Mouse (Mus musculus) heart, postnatal 0 days (tissue): ENCODE data around the gene Tenm2. TPM values are rescaled to one million over a fixed set of nuclear protein-coding genes. Genes with fewer than 3 reads are reported as not detected.

Experiments used
- ATAC-seq: fragments of 200-750 bp; cut with Nextera tagmentation; 2 replicates; pipeline ENCODE4 v1.8.0; 2017; ENCODE audit warnings: low read depth, moderate number of reproducible peaks, moderate library complexity; ENCODE audit not compliant: insufficient read depth
- DNase-seq: peaks from one replicate; pipeline ENCODE4 v3.0.0-alpha.2; 2016; ENCODE audit warnings: low spot score
- H3K27ac ChIP-seq: fragments of 300-500 bp; sonication (generic); 2 replicates; pipeline ENCODE4 v1.5.1; 2014; ENCODE audit warnings: low read depth, mild to moderate bottlenecking
- H3K27me3 ChIP-seq: fragments of 300-500 bp; sonication (generic); 2 replicates; pipeline ENCODE4 v1.6.1; 2014; ENCODE audit warnings: low read length, mixed read lengths; ENCODE audit not compliant: control insufficient read depth, insufficient read depth
- H3K36me3 ChIP-seq: fragments of 300-500 bp; sonication (generic); replicated peaks from 2 replicates; pipeline ENCODE4 v1.6.1; 2014; ENCODE audit warnings: low read length, mixed read lengths; ENCODE audit not compliant: control insufficient read depth, insufficient read depth
- H3K4me1 ChIP-seq: fragments of 300-500 bp; sonication (generic); 2 replicates; pipeline ENCODE4 v1.6.1; 2014; ENCODE audit warnings: antibody characterized with exemption; ENCODE audit not compliant: control insufficient read depth, insufficient read depth
- H3K4me2 ChIP-seq: fragments of 300-500 bp; sonication (generic); 2 replicates; pipeline ENCODE4 v1.6.1; 2014; ENCODE audit warnings: low read depth, mild to moderate bottlenecking, low read length, moderate library complexity
- H3K4me3 ChIP-seq: fragments of 300-500 bp; sonication (generic); 2 replicates; pipeline ENCODE4 v1.5.1; 2014; ENCODE audit warnings: low read depth, low read length
- H3K9ac ChIP-seq: fragments of 300-500 bp; sonication (generic); replicated peaks from 2 replicates; pipeline ENCODE4 v1.6.1; 2014; ENCODE audit warnings: low read depth, low read length, mixed read lengths
- H3K9me3 ChIP-seq: fragments of 300-500 bp; sonication (generic); replicated peaks from 2 replicates; pipeline ENCODE4 v1.6.1; 2016; ENCODE audit warnings: low read length; ENCODE audit not compliant: control insufficient read depth
- CTCF ChIP-seq: IDR thresholded peaks from 2 replicates; pipeline ENCODE4 v1.5.1; 2016; ENCODE audit warnings: antibody characterized with exemption, control low read depth, low read depth
- EP300 ChIP-seq: IDR thresholded peaks from 2 replicates; pipeline ENCODE4 v1.6.1; 2016; ENCODE audit warnings: antibody characterized with exemption, low read depth
- WGBS: fragments of 180-500 bp; shearing (Covaris S2); extraction: QIAGEN DNeasy Blood & Tissue Kit; methylation state at CpG from one replicate; pipeline ENCODE4 v1.1.7; 2014; 5-methylcytosine and 5-hydroxymethylcytosine counted together
- polyA plus RNA-seq: library from polyadenylated mRNA; unstranded; fragments of >200 nt; fragmentation: Nextera tagmentation; extraction: Ambion mirVana; gene quantifications from 2 replicates; pipeline ENCODE4 v1.2.1, GENCODE M21; 2015
- total RNA-seq: library from RNA; depleted of rRNA; stranded (reverse); fragments of >200 nt; gene quantifications from 2 replicates; pipeline ENCODE4 v1.2.3, GENCODE M21; 2014; ENCODE audit warnings: low replicate concordance

Tenm2 gene
- total and polyA plus RNA-seq, 2 experiments from 2014 or later, result 0.14 to 0.95 TPM

GRCm38 (mm10) chr11:36492274-36492673, 743.5 kb downstream of the Tenm2 start:
- TF ChIP-seq CTCF, result no peak
- Histone ChIP-seq H3K4me2 (no peak overlapping the region), H3K9me3 (no peaks in the 10 kb centered on the region), H3K36me3 (no peaks in the 10 kb centered on the region), H3K9ac (no peak overlapping the region), H3K4me1 (no peaks in the 10 kb centered on the region), H3K27me3 (no peaks in the 10 kb centered on the region), H3K27ac (no peak overlapping the region), H3K4me3 (no peak overlapping the region)
- DNase-seq (no peak), ATAC-seq (no peak)
- 85% methylated on average over 6 of the region's 6 CpGs for WGBS

DNA sequence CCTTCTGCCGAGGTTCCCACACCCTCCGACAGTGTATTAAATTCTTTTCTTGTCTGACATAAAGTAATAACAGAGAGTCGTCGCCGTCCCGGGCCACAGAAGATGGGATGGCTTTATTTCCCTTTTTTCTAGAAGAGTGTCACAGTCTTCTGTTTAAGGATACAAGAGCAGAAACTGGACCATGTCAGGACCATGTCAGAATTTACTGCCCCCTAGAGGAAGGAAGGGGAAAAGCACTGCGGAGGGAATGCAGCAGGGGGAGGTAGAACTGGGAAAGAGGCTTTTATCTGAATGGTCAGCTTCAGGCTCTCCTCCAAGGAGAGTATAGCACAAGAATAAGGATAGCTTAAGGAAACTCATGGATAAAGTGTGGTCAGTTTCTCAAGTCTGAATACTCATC, 745.7 kb downstream of the Tenm2 start:
- ATAC-seq, result no peak

GRCm38 (mm10) chr11:36488666-36489065, 747.1 kb downstream of the Tenm2 start:
- Histone ChIP-seq H3K36me3 (no peaks in the 10 kb centered on the region), H3K4me2 (no peak overlapping the region), H3K4me1 (peaks cover 5% of the 10 kb centered on the region; the same call in 1 of the 2 replicates), H3K9me3 (no peaks in the 10 kb centered on the region), H3K27ac (no peak overlapping the region), H3K27me3 (no peaks in the 10 kb centered on the region), H3K4me3 (no peak overlapping the region), H3K9ac (no peak overlapping the region)
- no peak for ATAC-seq
- TF ChIP-seq EP300, result no peak
- no peak for TF ChIP-seq CTCF
- WGBS, result 73% methylated on average over 4 of the region's 4 CpGs
- DNase-seq, result no peak

More for the DNA sequence above, 745.7 kb downstream of the Tenm2 start:
- H3K27ac ChIP-seq, result no peak overlapping the region
- no peaks in the 10 kb centered on the region for H3K9me3 ChIP-seq
- 65% methylated on average over 7 of the region's 7 CpGs for WGBS
- no peak overlapping the region for H3K4me3 ChIP-seq
- no peak for DNase-seq
- H3K4me1 ChIP-seq, result peaks cover 5% of the 10 kb centered on the region; the same call in 1 of the 2 replicates
- no peak overlapping the region for H3K4me2 ChIP-seq
- no peaks in the 10 kb centered on the region for H3K36me3 ChIP-seq
- H3K9ac ChIP-seq, result no peak overlapping the region
- no peaks in the 10 kb centered on the region for H3K27me3 ChIP-seq
- TF ChIP-seq EP300 (no peak), CTCF (peak; percentile 77)

DNA sequence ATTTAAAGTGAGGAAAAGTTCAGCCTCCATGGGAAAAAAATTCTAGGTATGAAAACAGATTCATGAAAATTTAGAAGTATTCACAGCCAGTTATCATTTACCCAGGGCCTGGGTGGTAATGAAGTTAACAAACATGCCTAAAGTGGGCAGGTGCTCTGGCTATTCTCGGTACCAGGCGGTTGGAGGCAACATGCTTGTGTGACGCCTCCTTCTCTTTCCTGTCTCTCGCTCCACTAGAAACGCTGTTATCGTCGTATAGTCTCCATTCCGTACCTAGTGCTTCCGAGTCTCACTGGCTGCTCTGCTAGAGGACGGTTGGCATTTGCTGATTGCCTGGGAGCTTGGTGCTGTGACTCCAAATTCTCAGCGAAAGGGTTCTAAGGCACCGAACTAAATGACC, 749.7 kb downstream of the Tenm2 start:
- Histone ChIP-seq H3K4me3 (peak overlapping the region; percentile 9; the same call in 1 of the 2 replicates), H3K27ac (no peak overlapping the region), H3K4me1 (peaks cover 13% of the 10 kb centered on the region), H3K27me3 (no peaks in the 10 kb centered on the region), H3K36me3 (no peaks in the 10 kb centered on the region), H3K9me3 (no peaks in the 10 kb centered on the region), H3K4me2 (peak overlapping the region; percentile 49), H3K9ac (no peak overlapping the region)
- no peak for ATAC-seq
- DNase-seq, result peak; percentile 12
- WGBS, result 14% methylated on average over 12 of the region's 12 CpGs
- no peak for TF ChIP-seq CTCF
- no peak for TF ChIP-seq EP300

DNA sequence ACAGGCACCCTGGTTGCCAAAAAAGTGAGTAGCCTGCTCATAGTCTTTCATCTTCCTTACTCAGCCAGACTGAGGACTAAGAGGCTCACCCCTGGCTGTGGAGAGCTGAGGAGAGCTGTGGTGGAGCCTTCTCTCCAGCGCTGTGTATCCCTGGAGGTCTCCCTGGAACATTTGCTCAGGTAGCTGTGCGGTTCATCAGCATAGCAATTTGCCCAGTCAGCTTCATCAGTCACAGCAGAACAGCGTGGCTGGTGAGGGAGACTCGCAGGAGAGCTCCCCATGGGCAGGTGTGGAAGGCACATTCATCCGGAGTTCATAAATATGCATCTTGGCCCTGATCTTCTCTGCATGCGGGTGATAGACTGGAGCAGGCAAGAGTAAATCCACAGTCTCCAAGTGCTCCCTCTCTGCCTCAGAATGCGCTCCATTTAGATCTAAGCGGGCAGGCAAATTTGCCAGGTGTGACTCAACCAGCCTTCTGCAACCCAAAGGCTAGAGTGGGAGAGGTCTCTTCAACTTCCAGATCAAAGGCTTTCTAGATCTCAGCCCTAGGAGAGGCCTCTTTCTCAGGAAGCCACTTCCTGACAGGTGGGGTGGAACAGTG, 751.2 kb downstream of the Tenm2 start:
- 66% methylated on average over 8 of the region's 8 CpGs for WGBS
- Histone ChIP-seq H3K9ac (no peak overlapping the region), H3K27me3 (no peaks in the 10 kb centered on the region), H3K9me3 (no peaks in the 10 kb centered on the region), H3K4me3 (no peak overlapping the region), H3K4me1 (peaks cover 13% of the 10 kb centered on the region), H3K4me2 (no peak overlapping the region), H3K27ac (no peak overlapping the region), H3K36me3 (no peaks in the 10 kb centered on the region)
- DNase-seq, result no peak
- no peak for ATAC-seq
- TF ChIP-seq EP300, result no peak

- no peaks in the 10 kb centered on the region for H3K27me3 ChIP-seq
- ATAC-seq (peak; percentile 77), DNase-seq (peak; percentile 30)
- H3K27ac ChIP-seq, result no peak overlapping the region
- H3K4me1 ChIP-seq, result peaks cover 13% of the 10 kb centered on the region
- no peak overlapping the region for H3K9ac ChIP-seq
- H3K4me3 ChIP-seq, result no peak overlapping the region
- peak overlapping the region; percentile 5; the same call in 1 of the 2 replicates for H3K4me2 ChIP-seq
- WGBS, result 28% methylated on average over 8 of the region's 8 CpGs
- no peaks in the 10 kb centered on the region for H3K9me3 ChIP-seq
- H3K36me3 ChIP-seq, result no peaks in the 10 kb centered on the region
- peak; percentile 79; the same call in 1 of the 2 replicates for TF ChIP-seq EP300
- TF ChIP-seq CTCF, result no peak
Observed at GRCm38 (mm10) chr11:36482136-36482535, 753.6 kb downstream of the Tenm2 start.
